Mouse (Mus musculus) kidney, postnatal 36 days (tissue): ENCODE data around the gene Cdhr4.

Experiments used
- DNase-seq, 2 experiments: peaks; one replicate each; pipeline ENCODE4 v3.0.0; 2021 to 2022; ENCODE audit warnings: mixed read lengths in 2 of 2

The Cdhr4 gene

GRCm38 (mm10) chr9:107992197-107992596 lies at the start of gene Cdhr4:
Gene Cdhr4, plus strand, starts transcription at chr9:107992497.
- no peak for DNase-seq

DNA sequence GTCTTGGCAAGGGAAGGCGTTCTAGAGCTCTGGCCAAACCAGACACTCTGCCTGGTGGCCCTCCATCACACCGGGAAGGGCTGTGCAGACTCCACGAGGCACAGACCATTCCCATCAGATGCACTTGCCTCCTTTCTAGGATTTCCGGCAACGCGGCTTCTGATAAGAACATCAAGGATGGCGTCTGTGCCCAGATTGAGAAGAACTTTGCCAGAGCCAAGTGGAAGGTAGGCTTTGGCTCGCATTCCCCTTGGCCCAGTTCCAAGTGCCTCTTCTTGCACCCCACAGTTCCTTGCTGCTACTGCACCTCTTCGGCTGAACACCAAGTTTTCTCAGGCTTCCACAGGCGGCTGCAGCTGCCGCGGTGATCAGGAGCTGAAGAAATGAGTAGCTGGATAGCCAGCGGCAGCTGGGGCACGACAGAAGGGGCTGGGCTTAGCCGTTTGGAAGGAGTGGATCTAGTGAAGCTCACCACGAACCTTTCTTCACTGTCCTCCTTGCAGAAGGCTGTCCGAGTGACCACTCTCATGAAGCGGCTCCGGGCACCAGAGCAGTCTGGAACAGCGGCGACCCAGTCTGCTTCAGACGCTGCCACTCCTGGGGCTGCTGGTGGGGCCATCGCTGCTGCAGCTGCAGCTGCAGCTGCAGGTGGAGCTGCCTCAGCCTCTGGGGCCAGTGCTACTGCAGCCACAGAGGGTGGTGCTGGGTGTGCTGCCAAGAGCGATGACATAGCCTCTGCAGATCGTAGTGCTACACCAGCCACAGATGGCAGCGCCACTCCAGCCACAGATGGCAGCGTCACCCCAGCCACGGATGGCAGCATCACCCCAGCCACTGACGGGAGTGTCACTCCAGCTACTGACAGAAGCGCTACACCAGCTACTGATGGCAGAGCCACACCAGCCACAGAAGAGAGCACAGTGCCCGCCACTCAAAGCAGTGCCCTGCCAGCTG lies 44.8 kb upstream of the Cdhr4 start:
- DNase-seq, result no peak

GRCm38 (mm10) chr9:107949184-107949921 lies 42.9 kb upstream of the Cdhr4 start:
- no peak for DNase-seq

DNA sequence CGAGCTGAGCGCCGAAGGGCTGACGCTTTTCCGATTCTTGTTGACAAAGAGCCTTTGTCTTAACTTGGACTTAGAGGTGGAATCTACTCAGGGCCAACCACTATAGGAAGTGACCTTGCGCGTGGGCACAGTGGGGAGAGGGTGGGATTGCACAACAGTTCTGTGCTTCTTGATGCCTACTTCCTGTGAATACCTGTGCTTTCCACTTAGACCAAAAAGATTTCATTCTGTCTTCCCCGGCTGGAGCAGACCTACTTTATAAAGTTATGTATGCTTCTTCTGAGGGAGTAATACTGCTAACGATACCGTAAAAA lies 42.4 kb upstream of the Cdhr4 start, which contains the start of gene Traip:
Traip (plus strand) TSS at position 215 of the 314 bp plus-strand sequence.
- no peak for DNase-seq

- peak; percentile 95 to 98 for DNase-seq
These were observed 41.6 kb upstream of the Cdhr4 start for GRCm38 (mm10) chr9:107950460-107951355.

GRCm38 (mm10) chr9:107955613-107956289 lies 36.5 kb upstream of the Cdhr4 start:
- DNase-seq, result no peak

- DNase-seq, result no peak
These were observed 35.2 kb upstream of the Cdhr4 start for GRCm38 (mm10) chr9:107957141-107957540.

DNA sequence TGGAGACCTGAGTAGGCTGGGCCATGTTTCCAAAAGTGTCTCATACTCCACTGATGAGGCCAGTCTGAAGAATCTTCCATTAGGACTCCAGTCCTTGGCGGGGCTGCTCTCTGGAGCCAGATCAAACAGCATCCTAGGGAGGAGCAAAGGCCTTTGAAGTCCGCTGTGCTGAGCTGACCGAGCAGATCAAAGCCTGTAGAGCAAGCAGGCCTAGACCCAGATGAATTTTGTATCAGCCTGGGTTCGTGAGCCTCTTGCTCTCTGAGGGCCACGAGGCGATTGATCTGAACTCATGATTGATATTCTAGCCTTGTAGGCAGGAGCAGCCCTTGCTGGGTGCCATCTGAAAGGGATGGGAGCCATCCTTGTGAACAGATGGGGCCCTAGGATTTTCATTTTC lies 32.4 kb upstream of the Cdhr4 start:
- DNase-seq, result no peak

DNA sequence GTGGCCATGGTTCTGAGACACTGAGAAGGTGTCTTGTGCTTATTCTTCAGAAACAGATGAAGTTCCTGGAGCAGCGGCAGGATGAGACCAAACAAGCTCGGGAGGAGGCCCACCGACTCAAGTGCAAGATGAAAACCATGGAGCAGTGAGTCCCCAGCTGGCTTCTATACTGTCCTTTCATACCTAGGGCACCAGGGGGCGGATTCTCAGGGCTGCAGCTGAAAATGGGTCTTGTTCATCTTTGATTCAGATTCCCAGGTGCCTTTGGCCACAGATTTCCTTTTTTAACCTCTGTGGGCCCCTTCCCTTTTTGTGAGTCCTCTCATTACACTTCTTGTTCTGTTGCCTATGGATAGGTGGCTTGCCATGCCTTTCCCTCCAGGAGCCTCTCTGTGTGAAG lies 31.4 kb upstream of the Cdhr4 start:
- no peak for DNase-seq

- DNase-seq, result no peak
These were observed 30.9 kb upstream of the Cdhr4 start for GRCm38 (mm10) chr9:107961351-107961762.

GRCm38 (mm10) chr9:107961881-107962280 lies 30.4 kb upstream of the Cdhr4 start:
- DNase-seq, result peak in 1 of 2 experiments; percentile 16

- DNase-seq, result no peak
These were observed 29.4 kb upstream of the Cdhr4 start for GRCm38 (mm10) chr9:107962916-107963315.

DNA sequence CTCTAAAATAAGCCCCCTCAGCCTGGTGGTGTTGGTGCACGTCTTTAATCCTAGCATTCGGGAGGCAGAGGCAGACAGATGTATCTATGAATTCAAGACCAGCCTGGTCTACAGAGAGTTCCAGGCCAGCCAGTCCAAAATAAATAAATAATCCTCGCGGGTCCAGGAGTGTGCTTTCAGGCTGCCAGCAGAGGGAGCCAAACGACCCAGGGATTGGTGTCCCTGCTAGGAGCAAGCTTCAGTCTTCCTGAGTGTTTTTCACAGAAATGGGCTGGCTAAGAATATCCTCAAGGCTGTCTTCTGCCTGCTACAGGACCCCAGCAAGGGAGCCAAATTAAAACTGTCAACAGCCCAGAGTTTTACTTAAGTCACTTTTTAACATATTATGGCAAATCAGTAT lies 28.6 kb upstream of the Cdhr4 start:
- peak; percentile 82 to 96 for DNase-seq

DNA sequence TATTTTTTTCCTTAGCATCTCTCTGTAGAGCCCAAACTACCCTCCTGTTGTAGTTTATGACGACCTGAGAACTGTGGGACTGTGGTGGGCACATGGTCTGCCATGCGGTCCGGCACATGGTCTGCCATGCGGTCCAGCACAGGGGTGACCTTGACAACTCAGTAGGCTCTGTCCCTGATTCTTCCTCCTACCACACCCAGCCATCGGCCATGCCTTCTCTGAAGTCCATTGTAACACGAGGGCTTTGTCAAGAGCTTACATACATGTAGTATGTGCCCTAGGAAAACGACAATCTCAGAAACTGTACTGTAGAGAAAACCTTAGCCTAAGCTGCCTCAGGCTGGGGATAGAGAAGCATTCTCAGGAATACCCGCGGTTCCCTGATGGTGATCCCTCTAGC lies 27.6 kb upstream of the Cdhr4 start:
- DNase-seq, result no peak

DNA sequence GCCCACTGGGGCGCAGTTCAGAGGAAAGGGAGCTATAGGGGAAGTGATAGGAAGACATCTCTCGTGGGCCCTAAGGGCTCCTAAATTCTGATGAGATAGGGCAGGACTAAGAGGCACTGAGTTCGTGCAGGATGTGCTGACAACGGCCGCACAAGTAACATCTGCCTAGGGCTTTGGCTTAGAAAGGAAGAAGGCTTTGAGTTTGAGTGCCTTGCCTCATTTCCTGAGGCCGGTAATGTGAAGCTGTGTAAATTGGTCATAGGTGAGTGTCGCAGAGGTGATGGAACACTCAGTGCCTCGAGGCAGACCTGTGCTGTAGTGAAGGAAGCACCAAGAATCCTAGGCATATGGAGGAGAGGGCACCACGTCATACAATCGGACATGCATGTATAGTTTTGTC lies 25.6 kb upstream of the Cdhr4 start:
- DNase-seq, result no peak

GRCm38 (mm10) chr9:107967437-107967836 lies 24.9 kb upstream of the Cdhr4 start:
- DNase-seq, result peak in 1 of 2 experiments; percentile 23

DNA sequence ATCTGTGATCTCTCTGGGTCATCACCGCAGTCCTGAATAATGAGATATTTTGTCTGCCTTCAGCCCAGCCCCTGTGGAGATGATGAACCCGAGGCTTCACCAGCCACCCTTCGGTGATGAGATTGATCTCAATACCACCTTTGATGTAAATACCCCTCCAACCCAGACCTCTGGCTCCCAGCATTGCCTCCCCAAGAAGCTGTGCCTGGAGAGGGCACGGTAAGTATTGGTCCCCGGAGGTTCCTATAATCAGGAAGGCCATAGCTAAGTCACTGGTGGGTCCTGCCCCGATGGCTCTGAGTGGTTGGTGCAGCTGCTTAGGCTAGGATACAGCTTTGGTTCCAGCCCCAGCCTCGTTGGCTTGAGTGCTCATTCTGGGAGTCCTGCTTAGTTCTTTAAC lies 23.8 kb upstream of the Cdhr4 start:
- DNase-seq, result no peak

GRCm38 (mm10) chr9:107970311-107970710 lies 22.0 kb upstream of the Cdhr4 start:
- DNase-seq, result no peak

DNA sequence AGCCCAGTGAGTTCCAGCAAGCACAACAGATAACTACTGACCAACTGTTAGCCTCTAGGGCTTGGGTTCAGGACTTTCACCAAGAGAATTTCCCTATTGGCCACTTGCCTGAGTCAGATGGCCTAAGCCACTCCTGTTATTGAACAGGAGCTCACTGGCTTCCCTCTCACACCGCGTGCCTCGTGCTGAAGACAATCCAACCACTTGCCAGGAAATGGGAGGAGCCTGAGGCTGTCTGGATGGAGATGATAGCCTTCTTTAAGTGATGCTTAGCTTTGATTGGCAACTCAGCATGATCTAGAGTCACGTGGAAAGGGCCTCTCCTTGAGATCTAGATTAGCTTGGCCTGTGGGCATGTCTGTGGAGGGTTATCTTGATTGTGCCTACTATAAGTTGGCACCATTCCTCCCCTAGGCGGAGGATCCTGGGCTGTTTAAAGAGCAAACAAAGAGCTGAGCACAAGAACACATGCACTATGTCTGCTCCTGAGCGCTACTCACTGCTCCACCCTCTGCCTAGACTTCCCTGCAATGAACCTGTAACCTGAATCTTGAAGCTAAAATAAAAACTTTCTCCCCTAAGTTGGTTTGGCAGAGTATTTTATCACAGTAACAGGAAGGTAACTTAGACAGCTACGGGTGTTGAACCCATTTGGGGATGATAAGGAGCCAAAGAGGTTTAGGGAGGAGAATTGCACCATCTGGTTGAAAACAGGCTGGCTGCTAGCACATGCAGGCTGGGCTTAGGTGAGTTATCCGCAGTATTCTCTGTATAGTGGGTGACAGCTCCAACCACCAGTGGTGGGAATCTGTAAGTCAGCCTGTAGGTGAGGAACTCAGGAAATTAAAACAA lies 20.4 kb upstream of the Cdhr4 start:
- peak; percentile 42 to 49 for DNase-seq

DNA sequence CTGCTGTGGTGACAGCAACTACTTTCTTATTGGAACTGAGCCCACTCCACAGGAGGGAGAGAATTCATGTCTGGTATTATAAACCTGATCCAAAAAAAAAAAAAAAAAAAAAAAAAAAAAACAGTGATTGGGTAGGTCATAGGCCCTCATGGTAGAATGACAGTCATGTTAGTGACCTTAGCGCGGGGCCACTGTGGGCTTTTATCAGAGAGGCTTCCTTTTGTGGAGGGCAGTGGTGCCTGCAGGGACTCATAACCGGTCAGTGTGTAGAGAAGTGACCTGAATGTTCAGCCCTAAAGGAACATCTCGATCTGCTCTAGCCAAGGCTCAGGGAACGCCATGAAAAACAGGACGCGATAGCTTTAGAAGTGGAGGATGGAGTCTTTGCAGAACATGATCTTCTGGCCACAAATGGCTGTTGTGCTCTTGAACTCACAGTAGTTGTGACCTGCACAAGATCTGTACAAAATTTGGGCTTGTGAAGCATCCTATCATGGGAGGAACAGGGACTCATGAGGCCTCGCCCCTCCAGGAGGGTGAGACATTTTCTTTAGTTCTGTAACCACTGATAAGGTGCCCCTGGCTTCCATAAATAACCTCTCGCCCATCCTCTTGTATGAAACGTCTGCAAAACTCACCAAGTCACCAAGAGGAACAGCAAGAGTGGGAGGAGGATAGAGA lies 17.7 kb upstream of the Cdhr4 start:
- no peak for DNase-seq
